ENCODE assay signal across 9 mouse cellular contexts in the genomic region with DNA sequence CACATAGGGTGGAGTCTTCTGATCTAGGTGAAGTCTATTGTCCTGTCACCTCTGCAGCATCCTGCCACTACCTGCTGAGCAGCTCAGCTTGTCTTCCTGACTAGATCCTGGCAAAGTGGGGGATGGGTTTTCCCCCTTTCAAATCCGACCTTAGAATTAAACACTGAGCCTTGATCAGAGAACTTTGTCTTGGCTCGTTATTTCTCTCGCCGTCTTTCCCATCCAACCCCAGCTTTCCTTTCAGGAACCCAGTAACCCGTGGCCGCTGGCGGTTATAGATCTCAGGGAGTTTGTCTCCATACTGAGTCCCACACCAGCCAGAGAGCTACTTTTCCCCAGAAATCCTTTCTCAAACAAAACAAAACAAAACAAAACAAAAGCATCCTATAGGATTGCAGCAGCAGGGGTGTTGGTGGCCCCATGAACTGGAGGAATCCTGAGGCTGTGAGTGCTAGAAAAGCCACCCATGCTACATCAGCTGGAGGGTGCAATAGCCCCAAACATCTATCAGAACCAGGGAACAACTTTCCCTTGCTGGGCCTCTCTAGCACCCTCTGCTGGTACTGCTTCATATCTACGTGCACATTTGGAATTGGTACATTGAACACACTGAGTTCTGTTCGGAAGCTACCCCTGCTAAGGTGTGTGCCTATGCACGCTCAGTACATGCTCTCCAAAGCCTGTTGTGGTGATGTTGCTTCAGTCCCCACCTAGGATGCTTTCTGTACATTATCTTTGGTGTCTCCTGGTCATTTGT. TPM values are rescaled to one million over a fixed set of nuclear protein-coding genes. Genes with fewer than 3 reads are reported as not detected.
DNase-seq lines count a peak whose midpoint lies in the region; ATAC-seq and TF ChIP-seq lines count a peak whose summit lies in the region.
"Had no signal": no experiment of that assay in that cellular context is flagged by ENCODE, and none has a peak within 500 bp of the region (broad histone marks: within the 10 kb centered on the region; RNA-seq: fewer than 3 reads in every experiment).

No protein-coding gene starts in this region.

- peak; percentile 83 for TF ChIP-seq CTCF in kidney, adult 2 months (conservative IDR thresholded peaks at IDR 0.05; ENCODE audit: insufficient read depth, insufficient read length, low read depth, low read length)

- H3K9ac ChIP-seq in kidney, embryonic 14.5 days (ENCODE audit: low read depth, low read length) = no peak overlapping the region

- H3K27ac ChIP-seq in kidney, adult 2 months (ENCODE audit: insufficient read depth, low read depth, low read length) = no peak overlapping the region
- H3K27ac ChIP-seq in kidney, embryonic 14.5 days (ENCODE audit: low read depth, low read length) = no peak overlapping the region

- H3K27me3 ChIP-seq in kidney, adult 2 months (replicated peaks; ENCODE audit: control insufficient read depth, insufficient read depth, low read length) = no peaks in the 10 kb centered on the region
- no peaks in the 10 kb centered on the region for H3K27me3 ChIP-seq in kidney, embryonic 14.5 days (ENCODE audit: control insufficient read depth, insufficient read depth, low read length)

- WGBS in kidney, adult 2 months = 67% methylated on average over 10 of the region's 10 CpGs
- WGBS in kidney, embryonic 14.5 days = 87% methylated on average over 10 of the region's 10 CpGs

- H3K4me3 ChIP-seq in kidney, adult 2 months (ENCODE audit: insufficient read depth, low read depth, low read length) = no peak overlapping the region
- no peak overlapping the region for H3K4me3 ChIP-seq in kidney, embryonic 14.5 days (ENCODE audit: low read length)
- H3K4me3 ChIP-seq: erythroblast, embryonic 14.5 days had no signal

- ATAC-seq in kidney, embryonic 14.5 days (ENCODE audit: low FRiP score, low TSS enrichment) = no peak

- peak; percentile 73 for DNase-seq in kidney, adult 2 months
- peak; percentile 48 for DNase-seq in MN1 (ENCODE audit: low spot score)
- peak; percentile 44 for DNase-seq in cerebellum, adult 9-11 months
- DNase-seq in heart, postnatal 10 days = peak; percentile 59 to 78
- peak; percentile 36 to 71 for DNase-seq in layer of hippocampus, postnatal 25 days (ENCODE audit: extremely low spot score in 1 of 2, low spot score in 1 of 2)
- peak; percentile 54 to 61 for DNase-seq in natural killer cell, adult 2 months (ENCODE audit: low spot score in 2 of 2)
- peak; percentile 81 for DNase-seq in thymus, postnatal 14 days

- no peak for TF ChIP-seq POLR2A in kidney, adult 2 months (IDR thresholded peaks at IDR 0.05; ENCODE audit: low read depth, low read length)

- peaks cover 5% of the 10 kb centered on the region; the same call in 1 of the 2 replicates for H3K9me3 ChIP-seq in kidney, embryonic 14.5 days (ENCODE audit: control insufficient read depth, low read length)

- no peaks in the 10 kb centered on the region for H3K4me1 ChIP-seq in kidney, adult 2 months (ENCODE audit: control insufficient read depth, insufficient read depth, low read length)
- H3K4me1 ChIP-seq in kidney, embryonic 14.5 days (ENCODE audit: control insufficient read depth, insufficient read depth, low read length) = no peaks in the 10 kb centered on the region

- H3K4me2 ChIP-seq in kidney, embryonic 14.5 days (replicated peaks; ENCODE audit: low read depth, low read length) = no peak overlapping the region

- H3K36me3 ChIP-seq in kidney, adult 2 months (ENCODE audit: control insufficient read depth, insufficient read depth, low read length) = no peaks in the 10 kb centered on the region
- no peaks in the 10 kb centered on the region for H3K36me3 ChIP-seq in kidney, embryonic 14.5 days (ENCODE audit: control insufficient read depth, insufficient read depth, low read length)

- intact Hi-C loops in heart, postnatal 10 days (cut with DNase I) = loop anchor here (1.0 to 10.0 kb wide), 2 partner anchors 63 to 210 kb away; no protein-coding TSS in a partner anchor

RNA-seq across cellular contexts. Expression of a gene that starts 6.9 kb away (rescaled TPM):
- polyA plus RNA-seq in kidney, adult 2 months (2012; rRNA removed) = 6.3 and 7.4 TPM in 2 replicates
- 52.3 and 69.1 TPM in 2 replicates for polyA plus RNA-seq in kidney, embryonic 14.5 days (2014; fragmentation: Nextera tagmentation; extraction: Ambion mirVana)
- 10 to 100 TPM; 15.8 to 16.2 TPM for total RNA-seq in heart, postnatal 10 days (2021)
- total RNA-seq in layer of hippocampus, postnatal 25 days (2021) = 10 to 100 TPM; 36.9 to 42.2 TPM

RNA-seq across cellular contexts. Expression of a gene that starts 29.5 kb away (rescaled TPM):
- 59.5 and 73.8 TPM in 2 replicates for polyA plus RNA-seq in kidney, adult 2 months (2012; rRNA removed)
- polyA plus RNA-seq in kidney, embryonic 14.5 days (2014; fragmentation: Nextera tagmentation; extraction: Ambion mirVana) = 260 and 274 TPM in 2 replicates
- not detected for total RNA-seq in heart, postnatal 10 days (2021)
- under 1 TPM; 0.35 to 0.64 TPM for total RNA-seq in layer of hippocampus, postnatal 25 days (2021)
- polyA plus RNA-seq: erythroblast, embryonic 14.5 days had no signal
